Comparison of ENCODE assay signal across 24 mouse cellular contexts in genomic region chr2:170548046-170548445, GRCm38 (mm10). TPM values are rescaled to one million over a fixed set of nuclear protein-coding genes. Genes with fewer than 3 reads are reported as not detected.
DNase-seq lines count a peak whose midpoint lies in the region; ATAC-seq and TF ChIP-seq lines count a peak whose summit lies in the region.
"Had no signal": no experiment of that assay in that cellular context is flagged by ENCODE, and none has a peak within 500 bp of the region (broad histone marks: within the 10 kb centered on the region; RNA-seq: fewer than 3 reads in every experiment).

No protein-coding gene starts in this region.

- peaks cover 74% of the 10 kb centered on the region for H3K4me1 ChIP-seq in forebrain, embryonic 10.5 days
- H3K4me1 ChIP-seq in forebrain, embryonic 13.5 days, result peaks cover 65% of the 10 kb centered on the region
- H3K4me1 ChIP-seq in kidney, adult 2 months (ENCODE audit: control insufficient read depth, insufficient read depth, low read length), result peaks cover 7% of the 10 kb centered on the region; the same call in 1 of the 2 replicates
- peaks cover 78% of the 10 kb centered on the region for H3K4me1 ChIP-seq in limb, embryonic 10.5 days

- DNase-seq in forebrain, embryonic 10.5 days (ENCODE audit: extremely low spot score, low spot score), result no peak
- no peak for DNase-seq in kidney, adult 2 months
- no peak for DNase-seq in kidney, adult 18-20 months
- peak; percentile 60 for DNase-seq in embryo, embryonic 10 days (ENCODE audit: low spot score)
- DNase-seq in limb, embryonic 10.5 days (ENCODE audit: low spot score), result peak; percentile 52
- DNase-seq in heart, postnatal 10 days, result no peak
- DNase-seq in natural killer cell, adult 2 months (ENCODE audit: low spot score in 2 of 2), result no peak
- DNase-seq: heart, postnatal 36 days; layer of hippocampus, postnatal 36 days; thymus, postnatal 14 days had no signal

- no peaks in the 10 kb centered on the region for H3K9me3 ChIP-seq in forebrain, embryonic 10.5 days
- no peaks in the 10 kb centered on the region for H3K9me3 ChIP-seq in forebrain, embryonic 13.5 days (replicated peaks)
- no peaks in the 10 kb centered on the region for H3K9me3 ChIP-seq in limb, embryonic 10.5 days (replicated peaks)
- H3K9me3 ChIP-seq: embryonic facial prominence, embryonic 13.5 days; lung, embryonic 15.5 days; neural tube, embryonic 13.5 days had no signal

- TF ChIP-seq POLR2A in kidney, adult 2 months (IDR thresholded peaks at IDR 0.05; ENCODE audit: low read depth, low read length), result no peak

- no peak for ATAC-seq in forebrain, embryonic 13.5 days
- ATAC-seq: CD4-positive, CD25-positive, alpha-beta regulatory T cell, adult 4 months had no signal

- intact Hi-C loops in heart, postnatal 10 days (cut with DNase I), result no loop called here

- H3K27me3 ChIP-seq in forebrain, embryonic 10.5 days (ENCODE audit: poor library complexity, severe bottlenecking), result peaks cover 8% of the 10 kb centered on the region
- 0 out of 2 replicates have a peak, but pooled peaks cover 2% of the 10 kb centered on the region for H3K27me3 ChIP-seq in forebrain, embryonic 13.5 days
- H3K27me3 ChIP-seq in kidney, adult 2 months (replicated peaks; ENCODE audit: control insufficient read depth, insufficient read depth, low read length), result no peaks in the 10 kb centered on the region
- no peaks in the 10 kb centered on the region for H3K27me3 ChIP-seq in limb, embryonic 10.5 days (ENCODE audit: low read depth, poor library complexity, severe bottlenecking)
- H3K27me3 ChIP-seq: embryonic facial prominence, embryonic 13.5 days; lung, embryonic 15.5 days; neural tube, embryonic 13.5 days had no signal

- H3K4me2 ChIP-seq in forebrain, embryonic 13.5 days, result no peak overlapping the region
- H3K4me2 ChIP-seq: embryonic facial prominence, embryonic 13.5 days; heart, embryonic 11.5 days; liver, embryonic 11.5 days; lung, embryonic 15.5 days; neural tube, embryonic 13.5 days had no signal

- TF ChIP-seq CTCF in kidney, adult 2 months (conservative IDR thresholded peaks at IDR 0.05; ENCODE audit: insufficient read depth, insufficient read length, low read depth, low read length), result no peak

- no peak overlapping the region for H3K4me3 ChIP-seq in forebrain, embryonic 10.5 days
- H3K4me3 ChIP-seq in forebrain, embryonic 13.5 days, result no peak overlapping the region
- H3K4me3 ChIP-seq in kidney, adult 2 months (ENCODE audit: insufficient read depth, low read depth, low read length), result no peak overlapping the region
- no peak overlapping the region; the same call in 1 of the 2 replicates for H3K4me3 ChIP-seq in limb, embryonic 10.5 days
- H3K4me3 ChIP-seq: embryonic facial prominence, embryonic 13.5 days; lung, embryonic 15.5 days; neural tube, embryonic 13.5 days had no signal

- H3K27ac ChIP-seq in forebrain, embryonic 10.5 days, result peak overlapping the region; percentile 60
- H3K27ac ChIP-seq in forebrain, embryonic 13.5 days, result no peak overlapping the region; the same call in 1 of the 2 replicates
- peak overlapping the region; percentile 22 for H3K27ac ChIP-seq in kidney, adult 2 months (ENCODE audit: insufficient read depth, low read depth, low read length)
- H3K27ac ChIP-seq in limb, embryonic 10.5 days, result peak overlapping the region; percentile 78
- H3K27ac ChIP-seq: embryonic facial prominence, embryonic 13.5 days; lung, embryonic 15.5 days; macrophage; neural tube, embryonic 13.5 days; stomach, postnatal 0 days had no signal

- WGBS in forebrain, embryonic 10.5 days, result 26% methylated on average over 4 of the region's 4 CpGs
- 24% methylated on average over 4 of the region's 4 CpGs for WGBS in forebrain, embryonic 13.5 days
- 51% methylated on average over 4 of the region's 4 CpGs for WGBS in kidney, adult 2 months
- 21% methylated on average over 4 of the region's 4 CpGs for WGBS in limb, embryonic 10.5 days

- no peaks in the 10 kb centered on the region for H3K36me3 ChIP-seq in forebrain, embryonic 10.5 days (replicated peaks)
- no peaks in the 10 kb centered on the region for H3K36me3 ChIP-seq in forebrain, embryonic 13.5 days (ENCODE audit: poor library complexity, severe bottlenecking)
- H3K36me3 ChIP-seq in kidney, adult 2 months (ENCODE audit: control insufficient read depth, insufficient read depth, low read length), result no peaks in the 10 kb centered on the region
- H3K36me3 ChIP-seq in limb, embryonic 10.5 days, result no peaks in the 10 kb centered on the region
- H3K36me3 ChIP-seq: embryonic facial prominence, embryonic 13.5 days; G1E; lung, embryonic 15.5 days; neural tube, embryonic 13.5 days had no signal

- H3K9ac ChIP-seq in forebrain, embryonic 13.5 days, result no peak overlapping the region
- H3K9ac ChIP-seq: embryonic facial prominence, embryonic 13.5 days; lung, embryonic 15.5 days; neural tube, embryonic 13.5 days had no signal

RNA-seq across cellular contexts. Expression of gene Cyp24a1, which starts 51.1 kb away (rescaled TPM):
- polyA plus RNA-seq in forebrain, embryonic 10.5 days (2016; fragmentation: Nextera tagmentation; extraction: Ambion mirVana), result 0.05 TPM in 1 of 2 replicates, not detected in the other
- 0.13 TPM in 1 of 2 replicates, not detected in the other for polyA plus RNA-seq in forebrain, embryonic 13.5 days (2015; fragmentation: Nextera tagmentation; extraction: Ambion mirVana)
- polyA plus RNA-seq in kidney, adult 2 months (2012; rRNA removed), result 27.5 and 29.2 TPM in 2 replicates
- not detected in 2 replicates for polyA plus RNA-seq in limb, embryonic 10.5 days (2016; fragmentation: Nextera tagmentation; extraction: Ambion mirVana)
- not detected for total RNA-seq in heart, postnatal 10 days (2021)
- total RNA-seq: G1E; gastrocnemius, adult 18-20 months; heart, postnatal 36 days; layer of hippocampus, postnatal 36 days; left cerebral cortex, postnatal 25 days had no signal
- polyA plus RNA-seq: CD4-positive, CD25-positive, alpha-beta regulatory T cell, adult 4 months; embryonic facial prominence, embryonic 13.5 days; G1E; gonadal fat pad, adult 2 months; heart, embryonic 11.5 days; intestine, embryonic 14.5 days; liver, embryonic 11.5 days; lung, embryonic 15.5 days; macrophage; neural tube, embryonic 13.5 days; stomach, postnatal 0 days had no signal

RNA-seq across cellular contexts. Expression of gene Pfdn4, which starts 51.8 kb away (rescaled TPM):
- polyA plus RNA-seq in forebrain, embryonic 10.5 days (2016; fragmentation: Nextera tagmentation; extraction: Ambion mirVana), result 94.0 and 98.9 TPM in 2 replicates
- 134 and 166 TPM in 2 replicates for polyA plus RNA-seq in forebrain, embryonic 13.5 days (2015; fragmentation: Nextera tagmentation; extraction: Ambion mirVana)
- 5.6 TPM in 2 replicates for polyA plus RNA-seq in kidney, adult 2 months (2012; rRNA removed)
- polyA plus RNA-seq in limb, embryonic 10.5 days (2016; fragmentation: Nextera tagmentation; extraction: Ambion mirVana), result 102 and 107 TPM in 2 replicates
- total RNA-seq in heart, postnatal 10 days (2021), result 10 to 100 TPM; 14.9 to 15.2 TPM

RNA-seq across cellular contexts. Expression of gene 4930470P17Rik, which starts 53.8 kb away (rescaled TPM):
- polyA plus RNA-seq in forebrain, embryonic 10.5 days (2016; fragmentation: Nextera tagmentation; extraction: Ambion mirVana), result not detected in 2 replicates
- polyA plus RNA-seq in forebrain, embryonic 13.5 days (2015; fragmentation: Nextera tagmentation; extraction: Ambion mirVana), result not detected in 2 replicates
- polyA plus RNA-seq in kidney, adult 2 months (2012; rRNA removed), result not detected in 2 replicates
- not detected in 2 replicates for polyA plus RNA-seq in limb, embryonic 10.5 days (2016; fragmentation: Nextera tagmentation; extraction: Ambion mirVana)
- not detected for total RNA-seq in heart, postnatal 10 days (2021)
- total RNA-seq: G1E; gastrocnemius, adult 18-20 months; heart, postnatal 36 days; layer of hippocampus, postnatal 36 days; left cerebral cortex, postnatal 25 days had no signal
- polyA plus RNA-seq: CD4-positive, CD25-positive, alpha-beta regulatory T cell, adult 4 months; embryonic facial prominence, embryonic 13.5 days; G1E; gonadal fat pad, adult 2 months; heart, embryonic 11.5 days; intestine, embryonic 14.5 days; liver, embryonic 11.5 days; lung, embryonic 15.5 days; macrophage; neural tube, embryonic 13.5 days; stomach, postnatal 0 days had no signal

Comparison
In these comparisons a context has a peak if more than half of its experiments do, and no peak if none do; other contexts are left out.
1. DNase-seq: peak in embryo, embryonic 10 days (single experiment) and limb, embryonic 10.5 days (single experiment); none in forebrain, embryonic 10.5 days (single experiment), kidney, adult 2 months (single experiment), kidney, adult 18-20 months (single experiment), heart, postnatal 10 days (0 of 2) and natural killer cell, adult 2 months (0 of 2).
2. RNA of gene Cyp24a1, which starts 51.1 kb away (polyA plus RNA-seq): 27.5 to 29.2 TPM in kidney, adult 2 months; 0.13 TPM in forebrain, embryonic 13.5 days, 0.05 TPM in forebrain, embryonic 10.5 days and not detected in limb, embryonic 10.5 days; every median in the first group is over 10 times any median in the second.
3. RNA of gene Pfdn4, which starts 51.8 kb away (polyA plus RNA-seq): 134 to 166 TPM in forebrain, embryonic 13.5 days, 102 to 107 TPM in limb, embryonic 10.5 days and 94.0 to 98.9 TPM in forebrain, embryonic 10.5 days; 5.6 TPM in kidney, adult 2 months; every median in the first group is over 10 times any median in the second.